Mouse (Mus musculus) MEL (cell line): ENCODE measurements at regions not wholly inside any gene's neighbourhood (a gene's known extent, or its start where the extent isn't known, plus 50 kb on each side); places are given as distances from the start of the nearest gene placed in this dataset.

Experiments used
- GATA1 ChIP-seq: IDR thresholded peaks from 2 replicates; pipeline ENCODE4 v1.6.1; 2011; ENCODE audit warnings: low read depth, low read length, improper control_type of control experiment
- MAFK ChIP-seq: IDR thresholded peaks from 2 replicates; pipeline ENCODE4 v1.6.1; 2011; ENCODE audit warnings: low read depth, mild to moderate bottlenecking, low read length, improper control_type of control experiment, borderline replicate concordance
- MAZ ChIP-seq: IDR thresholded peaks from 2 replicates; pipeline ENCODE4 v1.6.1; 2012; ENCODE audit warnings: low read depth, mild to moderate bottlenecking, inconsistent platforms, low read length, improper control_type of control experiment

- TF ChIP-seq GATA1 (no peak), MAZ (no peak), MAFK (no peak)
These were observed 117.8 kb upstream of the Dkk2 start for GRCm38 (mm10) chr3:131967288-131967687.
